Mouse (Mus musculus): ENCODE measurements around the gene Dlx2. TPM values are rescaled to one million over a fixed set of nuclear protein-coding genes. Genes with fewer than 3 reads are reported as not detected.

Dlx2 gene
- 1.4 and 1.6 TPM in 2 replicates for polyA plus RNA-seq (2016; fragmentation: Nextera tagmentation; extraction: Ambion mirVana)

DNA sequence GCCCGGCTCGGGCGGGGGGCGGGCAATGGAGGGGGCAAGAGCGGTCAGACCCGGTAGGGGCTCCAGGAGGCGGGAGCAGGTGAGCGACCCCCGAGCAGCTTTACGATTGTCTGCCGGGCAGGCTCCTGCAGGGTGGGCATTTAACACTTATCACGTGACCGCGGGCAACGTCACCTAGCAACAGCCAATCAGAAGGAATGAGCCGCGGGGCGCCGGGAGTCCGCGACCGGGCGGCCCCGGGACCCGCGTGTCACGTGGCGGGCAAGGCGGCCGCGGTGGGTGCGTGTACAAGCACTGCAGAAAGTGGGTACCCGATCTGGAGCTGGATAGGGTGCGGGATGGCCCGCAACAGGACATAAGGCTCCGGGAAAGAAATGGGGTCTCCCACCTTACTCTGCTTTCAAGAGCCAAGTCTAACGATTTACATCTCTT lies at the start of gene Dlx2:
Gene Dlx2 (minus strand): TSS at position 115 of the 432 bp plus-strand sequence.
- Histone ChIP-seq H3K4me3 (peak within 1 kb of the TSS; percentile 47), H3K27ac (no peak within 1 kb of the TSS)
- WGBS, result under 1% methylated on average over 37 of the region's 37 CpGs

DNA sequence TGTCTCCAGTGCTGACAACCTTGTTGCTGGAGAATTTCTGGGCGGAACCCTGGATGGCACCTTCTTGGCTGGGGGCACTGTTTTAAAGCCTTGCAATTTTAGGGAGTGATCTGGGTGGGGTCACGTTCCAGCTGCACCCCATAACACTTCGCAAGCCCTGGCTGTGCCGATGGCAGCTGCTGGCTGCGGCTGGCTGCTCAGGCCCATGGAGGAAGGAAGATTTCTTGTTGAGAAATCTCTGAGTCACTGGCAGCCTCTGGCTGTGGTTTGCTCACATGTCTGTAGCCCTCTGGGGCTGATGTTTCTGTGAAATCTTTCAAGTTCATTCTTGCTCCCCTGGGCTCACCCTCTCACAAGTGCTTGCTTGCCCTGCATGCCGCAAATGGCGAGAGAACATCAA lies 47.9 kb upstream of the Dlx2 start:
- no peak for ATAC-seq (ENCODE audit: low FRiP score, low read depth)
- H3K36me3 ChIP-seq, result no peaks in the 10 kb centered on the region
- no peak overlapping the region for H3K9ac ChIP-seq
- H3K4me1 ChIP-seq, result no peaks in the 10 kb centered on the region
- H3K27ac ChIP-seq, result no peak overlapping the region
- WGBS, result 59% methylated on average over 7 of the region's 7 CpGs
- H3K9me3 ChIP-seq, result no peaks in the 10 kb centered on the region
- no peaks in the 10 kb centered on the region for H3K27me3 ChIP-seq (replicated peaks)
- no peak overlapping the region for H3K4me3 ChIP-seq
- H3K4me2 ChIP-seq (replicated peaks), result no peak overlapping the region

More for the DNA sequence above, at the start of gene Dlx2:
- H3K36me3 ChIP-seq, result no peaks in the 10 kb centered on the region
- H3K4me1 ChIP-seq, result peaks cover 32% of the 10 kb centered on the region
- H3K4me2 ChIP-seq (replicated peaks), result peak within 1 kb of the TSS; percentile 98
- peak; percentile 74 for ATAC-seq (ENCODE audit: low FRiP score, low read depth)
- no peaks in the 10 kb centered on the region for H3K9me3 ChIP-seq
- peak within 1 kb of the TSS; percentile 13 for H3K9ac ChIP-seq
- H3K27me3 ChIP-seq (replicated peaks), result peaks cover 89% of the 10 kb centered on the region

DNA sequence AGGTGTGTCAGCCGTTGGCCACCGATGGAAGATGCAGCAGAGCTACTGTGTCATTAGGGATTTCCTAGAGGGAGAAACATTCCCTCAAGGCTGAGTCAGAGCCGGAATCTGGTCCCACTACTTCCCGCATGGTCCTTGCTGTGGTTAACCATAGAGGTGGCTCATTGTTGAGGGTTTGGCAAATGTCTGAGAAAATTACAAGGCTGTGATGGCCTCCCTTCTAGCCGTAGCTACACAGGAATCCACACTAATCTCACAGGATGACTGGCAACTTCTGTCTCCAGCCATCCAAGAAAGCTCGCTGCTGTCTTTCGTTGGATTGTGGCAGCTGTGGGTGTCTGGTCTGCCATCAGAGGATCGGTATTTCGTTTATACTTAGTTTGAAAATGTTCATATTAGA lies 42.6 kb upstream of the Dlx2 start:
- Histone ChIP-seq H3K9me3 (no peaks in the 10 kb centered on the region), H3K27me3 (replicated peaks) (no peaks in the 10 kb centered on the region), H3K27ac (no peak overlapping the region), H3K4me1 (no peaks in the 10 kb centered on the region), H3K4me3 (no peak overlapping the region), H3K36me3 (no peaks in the 10 kb centered on the region), H3K9ac (no peak overlapping the region), H3K4me2 (replicated peaks) (no peak overlapping the region)
- WGBS, result 93% methylated on average over 9 of the region's 9 CpGs
- ATAC-seq (ENCODE audit: low FRiP score, low read depth), result no peak

DNA sequence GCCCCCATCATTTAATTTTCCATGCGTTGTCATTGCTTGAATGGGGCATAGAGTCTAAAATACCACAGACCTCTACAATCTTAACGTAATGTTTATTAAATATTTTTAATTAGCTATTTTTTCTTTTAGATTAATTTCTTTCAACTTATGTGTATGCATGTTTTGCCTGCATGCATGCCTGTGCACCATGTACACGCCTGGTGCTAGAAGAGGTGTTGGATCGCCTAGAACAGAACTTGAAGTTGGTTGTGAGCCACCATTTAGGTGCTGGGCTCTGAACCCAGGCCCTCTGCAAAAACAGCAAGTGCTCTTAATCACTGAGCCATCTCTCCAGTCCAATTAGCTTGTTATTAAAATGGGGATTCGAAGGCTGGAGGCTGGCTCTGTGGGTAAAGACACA lies 34.9 kb upstream of the Dlx2 start:
- Histone ChIP-seq H3K4me2 (replicated peaks) (peak overlapping the region; percentile 79), H3K27me3 (replicated peaks) (0 out of 2 replicates have a peak, but pooled peaks cover 4% of the 10 kb centered on the region), H3K4me3 (peak overlapping the region; percentile 51), H3K36me3 (no peaks in the 10 kb centered on the region), H3K9ac (no peak overlapping the region; the same call in 1 of the 2 replicates), H3K4me1 (no peaks in the 10 kb centered on the region), H3K9me3 (no peaks in the 10 kb centered on the region), H3K27ac (no peak overlapping the region)
- ATAC-seq (ENCODE audit: low FRiP score, low read depth), result no peak
- WGBS, result 63% methylated on average over 5 of the region's 5 CpGs

DNA sequence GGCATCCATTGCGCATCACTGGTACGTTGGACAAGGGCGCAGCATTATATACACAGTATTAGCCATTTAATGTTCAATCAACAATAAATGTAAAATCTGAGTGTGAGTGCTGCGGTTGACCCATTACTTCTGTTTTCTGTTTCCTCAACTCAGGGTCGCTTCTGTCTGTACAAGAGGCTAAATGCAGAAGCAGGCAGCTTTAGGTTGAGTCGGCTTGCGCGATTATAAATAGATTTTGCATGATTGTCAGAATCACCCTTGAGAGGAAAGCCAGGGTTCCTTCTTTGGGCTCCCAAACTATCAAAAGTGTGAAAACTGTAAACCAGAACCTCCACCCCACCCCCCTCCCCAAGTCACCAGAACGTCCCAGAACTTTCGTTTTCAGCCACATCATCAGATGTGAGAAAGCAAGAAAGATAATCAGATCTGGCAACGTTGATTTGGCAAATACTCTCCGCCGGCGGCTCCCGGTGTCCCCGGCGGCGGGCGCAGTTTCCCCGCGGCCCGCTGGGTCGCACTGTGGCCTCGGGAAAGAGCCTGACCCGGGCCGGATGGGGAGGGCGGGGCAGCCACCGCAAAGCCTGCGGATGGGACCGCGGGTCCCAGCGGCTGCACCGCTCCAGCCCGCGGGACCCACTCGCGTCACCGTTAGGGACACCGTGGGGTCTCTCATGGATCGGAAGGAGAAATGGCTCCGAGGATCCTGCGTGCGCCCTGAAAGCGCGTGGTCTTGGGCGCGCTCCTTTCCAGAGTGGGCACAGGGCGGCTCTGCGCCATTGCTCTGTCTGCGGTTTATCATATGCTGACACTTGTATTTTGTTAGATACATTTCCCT lies 34.3 kb upstream of the Dlx2 start:
- Histone ChIP-seq H3K9me3 (no peaks in the 10 kb centered on the region), H3K4me2 (replicated peaks) (peak overlapping the region; percentile 79), H3K27me3 (replicated peaks) (0 out of 2 replicates have a peak, but pooled peaks cover 4% of the 10 kb centered on the region), H3K4me3 (peak overlapping the region; percentile 51), H3K36me3 (no peaks in the 10 kb centered on the region), H3K27ac (no peak overlapping the region), H3K9ac (peak overlapping the region; percentile 60), H3K4me1 (no peaks in the 10 kb centered on the region)
- peak; percentile 82 for ATAC-seq (ENCODE audit: low FRiP score, low read depth)
- WGBS, result 13% methylated on average over 50 of the region's 50 CpGs

DNA sequence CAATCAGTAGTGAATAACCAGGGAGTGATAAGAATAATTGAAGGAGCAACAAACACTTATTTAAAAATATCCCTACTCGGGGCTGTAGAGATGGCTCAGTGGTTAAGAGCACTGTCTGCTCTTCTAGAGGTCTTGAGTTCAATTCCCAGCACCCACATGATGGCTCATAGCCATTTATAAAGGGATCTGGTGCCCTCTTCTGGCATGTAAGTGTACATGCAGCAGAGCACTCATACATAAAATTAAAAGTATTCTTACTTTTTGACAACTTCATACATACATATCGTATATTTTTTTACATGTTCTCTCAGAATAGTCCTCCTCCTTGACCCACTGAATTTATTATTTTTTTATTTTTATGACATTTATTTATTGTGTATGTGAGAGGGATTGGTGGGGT lies 30.5 kb upstream of the Dlx2 start:
- no peak overlapping the region for H3K4me2 ChIP-seq (replicated peaks)
- ATAC-seq (ENCODE audit: low FRiP score, low read depth), result no peak
- H3K4me3 ChIP-seq, result no peak overlapping the region
- no peak overlapping the region for H3K27ac ChIP-seq
- no peaks in the 10 kb centered on the region for H3K36me3 ChIP-seq
- H3K4me1 ChIP-seq, result no peaks in the 10 kb centered on the region
- no peaks in the 10 kb centered on the region for H3K9me3 ChIP-seq
- no peak overlapping the region for H3K9ac ChIP-seq
- H3K27me3 ChIP-seq (replicated peaks), result 0 out of 2 replicates have a peak, but pooled peaks cover 4% of the 10 kb centered on the region
- WGBS, result 92% methylated on average over 2 of the region's 2 CpGs

DNA sequence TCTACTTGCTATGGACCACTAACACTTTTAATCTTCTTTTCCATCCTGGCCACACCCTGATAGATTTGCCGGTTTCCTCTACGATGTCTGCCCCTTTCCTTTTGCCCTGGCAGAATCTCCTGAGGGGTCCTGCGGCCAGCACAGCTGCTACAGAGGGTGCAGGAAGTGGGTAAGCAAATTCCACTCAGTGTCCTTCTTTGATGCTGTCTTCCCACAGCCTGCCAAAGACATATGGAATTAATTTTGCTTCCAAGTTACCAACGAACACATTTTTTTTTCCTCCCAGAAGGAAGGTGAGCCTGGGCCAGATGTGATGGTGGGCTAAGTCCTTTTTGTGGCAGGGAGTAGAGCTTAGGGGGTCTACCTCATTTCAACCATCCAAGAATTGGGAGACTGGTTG lies 27.2 kb upstream of the Dlx2 start:
- WGBS, result 70% methylated on average over 4 of the region's 4 CpGs
- ATAC-seq (ENCODE audit: low FRiP score, low read depth), result no peak
- H3K9me3 ChIP-seq, result no peaks in the 10 kb centered on the region
- no peak overlapping the region for H3K9ac ChIP-seq
- H3K4me1 ChIP-seq, result no peaks in the 10 kb centered on the region
- H3K27me3 ChIP-seq (replicated peaks), result no peaks in the 10 kb centered on the region
- H3K36me3 ChIP-seq, result no peaks in the 10 kb centered on the region
- no peak overlapping the region for H3K4me3 ChIP-seq
- H3K4me2 ChIP-seq (replicated peaks), result no peak overlapping the region
- no peak overlapping the region; the same call in 1 of the 2 replicates for H3K27ac ChIP-seq

DNA sequence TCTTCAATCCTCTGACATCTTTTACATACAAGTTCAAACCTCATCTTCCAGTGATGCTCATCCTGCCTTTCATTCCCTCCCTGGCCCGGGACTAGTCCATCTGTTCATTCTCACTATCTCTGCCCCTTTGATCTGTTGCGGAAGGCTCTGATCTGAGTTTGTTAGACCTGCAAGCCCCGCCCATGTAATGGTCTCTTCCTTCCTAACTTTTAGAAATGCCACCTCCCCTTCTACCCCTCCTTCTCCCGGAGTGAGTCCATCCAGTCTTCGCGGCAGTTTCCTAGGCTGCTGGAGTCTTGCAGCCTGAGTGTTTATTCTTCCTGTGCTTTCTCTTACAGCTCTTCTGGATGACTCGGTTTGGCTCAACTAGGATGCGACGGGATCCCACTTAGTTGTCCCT lies 19.9 kb upstream of the Dlx2 start:
- no peak for ATAC-seq (ENCODE audit: low FRiP score, low read depth)
- no peaks in the 10 kb centered on the region for H3K9me3 ChIP-seq
- no peak overlapping the region for H3K4me2 ChIP-seq (replicated peaks)
- no peaks in the 10 kb centered on the region for H3K27me3 ChIP-seq (replicated peaks)
- WGBS, result 78% methylated on average over 9 of the region's 9 CpGs
- H3K27ac ChIP-seq, result no peak overlapping the region
- no peaks in the 10 kb centered on the region for H3K36me3 ChIP-seq
- no peaks in the 10 kb centered on the region for H3K4me1 ChIP-seq
- no peak overlapping the region for H3K4me3 ChIP-seq
- no peak overlapping the region for H3K9ac ChIP-seq

DNA sequence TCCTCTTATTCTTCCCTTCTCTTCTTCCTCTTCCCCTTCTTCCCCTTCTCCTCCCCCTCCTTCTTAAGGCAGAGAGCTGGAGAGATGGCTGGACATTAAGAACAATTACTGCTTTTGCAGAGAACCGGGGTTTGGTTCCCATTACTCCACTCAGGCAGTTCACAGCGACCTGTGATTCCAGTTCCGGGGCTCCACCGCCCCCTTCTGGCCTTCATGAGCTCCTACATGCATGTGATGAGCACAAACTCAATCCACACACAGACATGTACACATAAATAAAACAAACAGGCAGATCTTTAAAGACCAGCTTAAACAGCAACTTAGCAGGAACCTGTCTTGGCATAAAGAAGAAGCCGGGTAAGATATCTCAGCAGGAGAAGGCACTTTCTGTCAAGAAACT lies 9.5 kb upstream of the Dlx2 start:
- Histone ChIP-seq H3K4me3 (no peak overlapping the region), H3K4me2 (replicated peaks) (no peak overlapping the region), H3K27me3 (replicated peaks) (peaks cover 33% of the 10 kb centered on the region), H3K27ac (no peak overlapping the region), H3K4me1 (peaks cover 10% of the 10 kb centered on the region), H3K9ac (no peak overlapping the region), H3K9me3 (0 out of 2 replicates have a peak, but pooled peaks cover 4% of the 10 kb centered on the region), H3K36me3 (no peaks in the 10 kb centered on the region)
- WGBS, result 71% methylated on average over 5 of the region's 5 CpGs
- ATAC-seq (ENCODE audit: low FRiP score, low read depth), result no peak

DNA sequence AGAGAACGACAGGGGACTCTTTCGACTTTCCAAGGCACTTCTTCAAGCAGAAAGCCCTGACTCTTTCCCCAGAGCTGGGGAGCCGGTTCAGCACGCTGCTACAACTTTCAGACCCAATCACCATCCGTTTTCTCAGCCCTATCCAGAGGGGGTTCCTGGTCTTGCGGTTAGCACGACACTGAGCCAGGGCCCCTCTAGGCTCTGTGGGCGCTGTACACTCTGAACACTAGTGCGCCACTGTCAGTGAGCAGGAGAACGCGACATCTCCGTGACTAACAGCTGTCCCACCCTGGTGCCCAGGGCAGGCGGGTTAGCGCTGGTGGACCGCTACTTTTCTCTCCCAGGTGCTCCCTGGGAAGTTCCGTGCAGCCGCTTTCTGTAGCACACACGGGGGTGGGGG lies 5.2 kb upstream of the Dlx2 start:
- Histone ChIP-seq H3K27ac (no peak overlapping the region), H3K4me1 (peaks cover 10% of the 10 kb centered on the region), H3K9me3 (no peaks in the 10 kb centered on the region), H3K27me3 (replicated peaks) (peaks cover 67% of the 10 kb centered on the region), H3K9ac (no peak overlapping the region), H3K36me3 (no peaks in the 10 kb centered on the region), H3K4me3 (no peak overlapping the region), H3K4me2 (replicated peaks) (peak overlapping the region; percentile 27)
- no peak for ATAC-seq (ENCODE audit: low FRiP score, low read depth)
- WGBS, result 3% methylated on average over 18 of the region's 18 CpGs

DNA sequence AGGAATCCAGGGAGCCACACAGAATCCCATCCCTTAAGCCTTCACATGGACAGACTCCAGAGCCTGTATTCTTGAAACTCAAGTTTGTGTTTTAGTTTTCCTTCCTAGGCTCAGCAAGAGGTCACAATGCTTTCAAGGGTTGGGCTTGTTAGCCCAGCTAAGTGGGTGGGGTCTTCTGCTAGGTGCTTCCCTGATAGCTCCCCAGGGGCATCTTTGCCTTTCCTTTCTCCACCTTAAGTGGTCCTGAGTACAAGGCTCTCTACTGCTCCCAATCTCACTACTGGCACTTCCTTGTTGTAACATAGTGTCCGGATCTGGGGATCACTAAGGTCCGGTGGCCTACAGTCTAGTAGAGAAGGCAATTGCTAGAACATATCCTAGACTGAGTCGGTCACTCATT lies 3.8 kb upstream of the Dlx2 start:
- 19% methylated on average over 3 of the region's 3 CpGs for WGBS
- no peaks in the 10 kb centered on the region for H3K9me3 ChIP-seq
- no peaks in the 10 kb centered on the region for H3K36me3 ChIP-seq
- H3K4me3 ChIP-seq, result no peak overlapping the region
- H3K27ac ChIP-seq, result no peak overlapping the region
- H3K9ac ChIP-seq, result no peak overlapping the region
- peaks cover 22% of the 10 kb centered on the region for H3K4me1 ChIP-seq
- peaks cover 80% of the 10 kb centered on the region for H3K27me3 ChIP-seq (replicated peaks)
- ATAC-seq (ENCODE audit: low FRiP score, low read depth), result no peak
- H3K4me2 ChIP-seq (replicated peaks), result no peak overlapping the region

DNA sequence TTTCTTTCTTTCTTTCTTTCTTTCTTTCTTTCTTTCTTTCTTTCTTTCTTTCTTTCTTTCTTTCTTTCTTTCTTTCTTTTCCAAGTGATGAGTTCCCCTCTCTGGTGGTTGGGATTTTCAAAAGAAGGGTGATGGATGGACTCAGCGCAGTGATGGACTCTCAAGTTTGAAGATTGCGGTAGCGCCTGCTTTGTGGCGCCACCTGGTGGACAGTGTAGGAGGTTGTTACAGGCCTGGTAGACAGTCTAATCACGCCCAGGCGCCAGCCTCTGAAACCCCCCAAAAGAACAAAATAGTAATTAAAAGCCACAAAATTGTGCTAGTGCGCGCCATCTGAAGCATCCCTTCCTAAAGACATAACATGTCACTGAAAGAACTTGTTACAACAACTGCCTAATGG lies 1.3 kb upstream of the Dlx2 start:
- H3K27ac ChIP-seq, result no peak overlapping the region
- no peak for ATAC-seq (ENCODE audit: low FRiP score, low read depth)

More for the DNA sequence above, 1.3 kb upstream of the Dlx2 start:
- H3K9me3 ChIP-seq, result no peaks in the 10 kb centered on the region
- H3K36me3 ChIP-seq, result no peaks in the 10 kb centered on the region
- peaks cover 89% of the 10 kb centered on the region for H3K27me3 ChIP-seq (replicated peaks)
- H3K4me1 ChIP-seq, result peaks cover 35% of the 10 kb centered on the region
- no peak overlapping the region for H3K9ac ChIP-seq
- under 1% methylated on average over 8 of the region's 8 CpGs for WGBS
- no peak overlapping the region for H3K4me3 ChIP-seq
- H3K4me2 ChIP-seq (replicated peaks), result no peak overlapping the region

Data from neural tube, embryonic 12.5 days (tissue).